Mouse (Mus musculus) liver, adult 2 months (tissue): ENCODE measurements at regions not wholly inside any gene's neighbourhood (a gene's known extent, or its start where the extent isn't known, plus 50 kb on each side); places are given as distances from the start of the nearest gene placed in this dataset.

Source experiments
- CTCF ChIP-seq: fragments of 200-500 bp; IDR thresholded peaks from 2 replicates; pipeline ENCODE4 v1.5.1; 2011; ENCODE audit warnings: low read depth, low read length, control low read depth
- POLR2A ChIP-seq: fragments of 200-500 bp; IDR thresholded peaks from 2 replicates; pipeline ENCODE4 v1.6.1; 2011; ENCODE audit warnings: low read length, control low read depth; ENCODE audit not compliant: insufficient read depth; ENCODE audit errors: extremely low read depth

DNA sequence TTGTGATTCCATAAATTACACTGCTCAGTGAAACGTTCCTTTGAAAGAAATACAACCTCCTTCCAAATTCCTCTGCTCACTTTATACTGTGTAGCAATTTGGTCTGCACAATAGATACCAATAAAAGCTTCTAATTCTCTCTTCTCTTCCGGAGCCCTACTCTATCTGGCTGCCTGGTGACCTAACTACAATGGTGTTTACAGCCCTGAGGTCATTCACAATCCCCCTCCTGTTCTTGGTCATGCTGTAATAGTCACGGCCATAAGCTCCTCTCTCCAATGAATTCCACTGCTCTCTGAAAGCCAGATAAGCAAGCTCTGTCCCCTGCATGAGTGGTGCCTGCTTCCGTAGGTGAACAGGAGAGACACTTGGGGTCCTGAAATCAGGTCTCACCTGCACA, 195.8 kb upstream of the Sox11 start:
- TF ChIP-seq CTCF (no peak), POLR2A (no peak)
